Mouse (Mus musculus): Measurements from ENCODE around the gene Tec.

Gene Tec

GRCm38 (mm10) chr5:72854141-72854990, 13.9 kb downstream of the Tec start:
- peak; percentile 65 for DNase-seq (ENCODE audit: low read depth, low spot score)

DNA sequence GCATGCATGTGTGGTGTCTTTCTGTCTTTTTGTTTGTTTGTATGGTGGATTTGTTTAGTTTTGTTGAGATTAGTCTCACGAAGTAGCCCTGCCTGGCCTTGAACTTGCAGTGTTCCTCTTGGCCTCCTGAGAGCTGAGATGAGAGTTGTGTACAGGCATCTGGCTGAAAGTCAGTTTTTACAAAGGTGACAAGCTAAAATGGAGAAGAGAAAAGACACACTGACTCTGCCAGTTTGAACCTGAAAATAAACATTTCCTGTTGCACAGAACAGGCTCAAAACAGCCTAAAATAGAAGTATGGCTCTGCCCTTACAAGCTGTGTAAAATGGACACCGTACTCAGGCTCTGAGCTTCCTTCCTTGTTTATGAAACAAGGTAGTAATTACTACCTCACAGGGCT, 14.9 kb downstream of the Tec start:
- DNase-seq (ENCODE audit: low read depth, low spot score), result no peak

- DNase-seq (ENCODE audit: low read depth, low spot score), result no peak
Observed at GRCm38 (mm10) chr5:72852301-72852995, 15.8 kb downstream of the Tec start.

GRCm38 (mm10) chr5:72851674-72852098, 16.6 kb downstream of the Tec start:
- DNase-seq (ENCODE audit: low read depth, low spot score), result peak; percentile 83

GRCm38 (mm10) chr5:72850926-72851673, 17.2 kb downstream of the Tec start:
- no peak for DNase-seq (ENCODE audit: low read depth, low spot score)

DNA sequence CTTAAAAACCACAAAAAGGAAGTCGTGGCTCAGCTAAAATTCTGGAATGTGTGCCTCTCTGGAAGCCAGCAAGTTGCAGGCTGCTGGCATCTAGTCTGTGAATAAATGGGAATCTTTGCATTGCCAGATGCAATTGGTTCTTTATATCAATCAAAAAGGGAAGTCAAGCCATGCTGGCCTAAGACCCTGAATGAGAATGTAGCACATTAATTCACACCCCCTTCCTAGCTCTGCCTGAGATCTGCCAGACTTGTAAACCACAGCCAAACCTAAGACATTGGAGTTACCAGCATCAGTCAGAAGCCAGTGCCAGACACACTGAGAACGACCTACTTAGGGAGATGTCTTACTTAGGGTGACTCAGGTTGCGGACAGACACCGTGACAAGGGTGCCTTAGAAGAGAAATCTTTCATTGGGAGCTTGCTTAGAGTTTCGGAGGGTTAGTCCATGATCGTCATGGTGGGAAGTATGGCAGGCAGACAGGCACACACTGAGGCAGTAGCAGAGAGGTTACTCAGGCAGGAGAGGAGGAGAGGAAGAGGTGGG, 19.3 kb downstream of the Tec start:
- peak; percentile 57 for DNase-seq (ENCODE audit: low read depth, low spot score)

DNA sequence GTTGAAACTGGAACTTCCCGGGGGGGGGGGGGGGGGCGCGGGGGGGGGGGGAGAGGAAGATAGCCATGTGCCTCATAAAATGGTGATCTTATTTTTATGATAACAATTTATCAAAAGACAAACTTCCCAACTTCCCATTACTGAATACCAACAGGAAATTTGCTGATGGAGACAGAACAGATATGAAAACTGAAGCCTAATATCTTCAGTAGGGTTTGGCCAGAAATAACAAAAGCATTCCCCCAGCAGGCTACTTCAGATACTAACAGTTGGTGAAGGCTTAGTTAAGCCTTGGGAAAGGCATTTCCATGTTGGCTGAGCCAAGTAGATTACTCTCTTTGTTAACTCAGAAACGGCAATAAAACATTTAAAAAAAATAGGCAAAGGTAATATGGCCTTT, 21.6 kb downstream of the Tec start:
- no peak for DNase-seq (ENCODE audit: low read depth, low spot score)

DNA sequence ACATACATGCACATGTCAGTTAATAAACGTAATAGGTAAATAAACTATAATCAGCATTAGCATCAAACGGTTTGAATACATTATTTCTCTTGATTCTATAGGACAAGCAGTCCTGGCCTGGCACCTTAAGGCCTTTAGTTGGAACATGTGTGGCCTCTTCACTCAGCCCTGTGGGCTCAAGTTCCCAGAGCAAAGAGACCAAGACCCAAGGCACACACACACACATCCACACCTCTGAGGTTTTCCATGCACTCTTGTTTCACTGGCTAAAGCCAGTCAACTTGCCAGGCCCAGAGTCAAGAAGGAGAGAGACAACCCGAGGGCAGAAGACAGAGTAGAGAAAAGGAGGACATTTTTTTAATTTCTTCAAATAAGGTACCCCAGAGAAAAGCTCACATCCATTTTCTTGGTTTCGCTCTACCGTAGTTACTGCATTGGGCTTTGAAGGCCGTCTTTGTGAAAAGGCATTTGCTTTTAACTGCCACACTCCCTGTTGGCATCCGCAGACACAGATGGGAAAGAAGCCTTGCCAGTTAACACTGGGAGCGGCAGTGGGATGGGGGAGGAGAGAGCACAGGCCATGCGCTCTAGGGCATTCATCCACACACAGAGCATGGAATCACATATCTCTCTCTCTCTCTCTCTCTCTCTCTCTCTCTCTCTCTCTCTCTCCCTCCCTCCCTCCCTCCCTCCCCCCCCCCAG, 22.2 kb downstream of the Tec start:
- no peak for DNase-seq (ENCODE audit: low read depth, low spot score)

DNA sequence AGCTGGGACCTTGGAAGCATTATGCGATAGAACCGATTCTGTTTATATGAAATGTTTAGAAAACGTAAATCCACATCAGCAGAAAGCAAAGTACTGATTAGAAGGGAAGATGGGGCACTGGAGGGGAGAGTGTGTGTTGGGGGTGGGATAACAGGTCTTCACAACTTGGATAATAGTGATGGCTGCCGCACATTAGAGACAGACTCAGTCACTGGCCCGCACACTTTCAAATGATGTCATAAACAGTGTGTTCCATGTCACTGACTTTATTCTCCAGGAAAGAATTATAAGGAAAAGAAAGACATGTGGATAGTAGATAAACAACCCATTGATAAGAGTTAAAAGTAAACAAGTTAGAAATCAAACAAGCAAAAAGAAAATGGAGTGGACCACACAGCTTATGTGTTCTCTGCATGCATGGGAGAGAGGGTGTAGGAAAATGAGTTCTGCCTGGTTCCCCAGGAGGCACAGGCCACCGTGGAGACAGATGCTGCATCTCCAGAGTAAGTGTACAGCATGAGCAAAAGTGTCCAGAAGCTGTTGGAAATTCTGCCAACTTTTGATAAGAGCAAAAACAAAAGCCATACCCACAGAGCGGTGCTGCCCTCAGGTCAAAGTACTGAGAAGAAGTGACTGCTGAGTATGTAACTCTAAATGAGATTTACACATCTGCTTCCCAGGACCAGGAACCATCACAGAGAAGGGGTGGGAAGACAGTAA, 23.3 kb downstream of the Tec start:
- peak; percentile 26 for DNase-seq (ENCODE audit: low read depth, low spot score)

- peak; percentile 73 for DNase-seq (ENCODE audit: low read depth, low spot score)
Observed at GRCm38 (mm10) chr5:72844294-72844693, 24.0 kb downstream of the Tec start.

- DNase-seq (ENCODE audit: low read depth, low spot score), result no peak
Observed at GRCm38 (mm10) chr5:72839655-72840054, 28.6 kb downstream of the Tec start.

DNA sequence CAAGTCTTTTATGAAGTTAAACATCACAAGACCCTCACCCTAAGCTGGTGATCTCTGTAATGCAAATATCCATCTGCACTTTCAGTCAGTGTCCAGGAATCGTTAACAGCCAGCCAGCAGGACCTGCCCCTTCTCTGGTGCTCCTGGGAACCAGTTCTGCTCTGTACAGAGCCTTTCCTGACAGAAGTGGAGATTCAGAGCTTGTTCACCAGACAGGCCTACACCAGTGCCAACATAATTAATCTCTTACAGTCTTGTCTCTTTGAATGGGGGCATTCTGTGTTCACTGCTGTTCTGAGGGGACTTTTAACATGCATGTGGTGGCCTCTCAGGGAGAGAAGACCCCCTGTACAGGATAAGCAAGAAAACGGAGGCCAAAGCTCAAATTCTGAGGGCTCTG, 29.3 kb downstream of the Tec start:
- no peak for DNase-seq (ENCODE audit: low read depth, low spot score)

DNA sequence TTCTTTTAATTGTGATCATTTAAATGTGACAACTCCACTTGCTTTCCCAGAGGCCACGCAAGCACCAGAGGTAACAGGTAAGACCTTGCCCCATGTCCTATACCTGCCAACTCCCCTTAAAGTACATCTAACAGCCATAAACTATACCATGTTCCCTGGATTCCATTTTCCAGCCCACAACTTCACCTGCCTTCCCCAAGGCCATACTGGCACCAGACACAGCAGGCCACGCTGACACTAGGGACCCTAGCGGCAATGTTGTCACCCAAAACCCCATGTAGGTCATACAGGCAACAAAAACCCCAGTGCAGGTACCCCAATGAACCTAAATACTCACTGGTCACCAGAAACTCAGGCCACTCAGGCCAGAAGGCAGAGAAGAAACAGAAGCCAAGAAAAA, 32.6 kb downstream of the Tec start:
- no peak for DNase-seq (ENCODE audit: low read depth, low spot score)

DNA sequence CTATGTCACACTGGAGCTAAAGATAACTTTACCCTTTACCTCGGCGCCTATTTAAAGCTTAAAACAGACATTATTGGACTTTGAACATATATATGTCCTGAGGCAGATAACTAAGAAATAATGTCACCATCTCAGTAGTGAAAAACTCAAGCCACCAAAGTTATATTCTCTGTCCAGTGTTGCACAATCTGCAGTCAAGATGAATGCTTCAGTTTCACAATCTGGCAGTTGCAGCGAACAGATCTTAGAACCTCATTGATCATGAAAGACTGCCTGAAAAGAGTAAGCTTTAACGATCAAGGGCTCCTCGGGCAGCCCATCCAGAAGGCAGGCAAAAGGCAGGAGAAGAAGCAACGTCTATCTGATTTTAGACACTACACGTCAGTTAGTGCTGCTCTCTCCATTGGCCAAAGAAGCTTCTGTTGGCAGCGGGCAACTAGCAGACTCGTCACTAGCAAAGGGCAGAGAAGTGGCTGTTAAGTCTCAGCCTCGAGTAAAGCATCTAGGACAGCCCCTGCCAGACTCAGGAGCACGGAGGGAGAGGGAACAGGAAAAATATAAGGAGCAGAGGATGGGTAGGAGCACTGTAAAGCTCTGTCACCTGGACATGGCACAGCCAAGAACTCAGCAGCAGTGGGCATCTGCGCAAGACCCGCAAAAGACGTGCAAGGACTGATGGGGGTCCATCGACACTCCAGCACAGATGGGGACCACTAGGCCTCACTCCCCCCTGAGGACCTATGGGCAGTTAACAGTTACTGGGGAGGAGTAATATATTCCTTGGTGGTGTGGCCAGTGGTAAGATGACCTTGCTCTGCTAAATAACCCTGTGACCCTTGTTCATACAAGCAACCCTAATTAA, 35.1 kb downstream of the Tec start:
- DNase-seq (ENCODE audit: low read depth, low spot score), result no peak

DNA sequence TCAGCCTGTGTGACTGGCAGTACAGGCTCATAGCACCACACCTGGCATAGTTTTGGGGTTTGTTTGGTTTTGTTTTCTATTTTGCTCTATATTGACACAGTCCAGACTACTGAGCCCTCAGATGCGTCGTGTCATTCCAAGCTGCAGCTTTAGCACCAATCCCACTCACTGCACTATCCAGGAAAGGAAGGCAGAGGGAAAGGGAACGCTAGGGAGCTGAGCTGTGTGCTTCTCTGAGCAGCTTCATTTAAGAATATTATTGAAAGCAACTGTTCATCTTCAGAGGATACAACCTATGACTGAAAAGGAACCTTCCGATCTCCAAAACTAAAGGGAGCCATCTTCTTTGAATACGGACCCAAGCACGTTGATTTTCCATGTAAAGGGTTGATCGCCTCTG, 36.1 kb downstream of the Tec start:
- DNase-seq (ENCODE audit: low read depth, low spot score), result no peak

DNA sequence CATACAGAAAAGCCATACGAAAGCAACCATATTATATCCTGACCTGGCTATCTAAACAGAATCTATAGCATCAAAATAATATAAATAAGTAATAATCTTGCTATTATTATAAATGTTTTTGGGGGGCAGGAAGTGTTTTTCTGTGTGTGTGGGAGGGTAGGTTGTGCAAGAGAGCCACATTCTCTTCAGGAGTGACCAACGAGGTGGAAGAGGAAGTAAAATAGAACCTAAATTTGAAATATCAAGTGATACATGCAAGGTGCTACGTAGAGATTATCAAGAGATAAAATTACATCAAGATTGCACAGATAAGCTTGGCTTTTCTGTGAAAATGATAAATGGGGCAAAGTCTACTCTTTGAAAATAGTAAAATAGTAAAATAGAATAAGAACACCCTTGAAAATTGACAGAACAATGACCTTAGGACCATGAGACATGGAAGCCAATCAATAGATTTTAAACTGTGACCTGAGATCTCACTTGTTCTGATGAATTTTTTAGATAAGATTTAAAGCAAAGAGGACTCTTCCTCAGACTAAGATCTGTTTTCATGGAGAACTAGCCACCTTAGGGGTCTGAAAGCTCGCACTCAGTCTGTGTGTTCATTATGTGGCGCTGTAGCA, 37.2 kb downstream of the Tec start:
- DNase-seq (ENCODE audit: low read depth, low spot score), result no peak

- no peak for DNase-seq (ENCODE audit: low read depth, low spot score)
Observed at GRCm38 (mm10) chr5:72829506-72830067, 38.7 kb downstream of the Tec start.

DNA sequence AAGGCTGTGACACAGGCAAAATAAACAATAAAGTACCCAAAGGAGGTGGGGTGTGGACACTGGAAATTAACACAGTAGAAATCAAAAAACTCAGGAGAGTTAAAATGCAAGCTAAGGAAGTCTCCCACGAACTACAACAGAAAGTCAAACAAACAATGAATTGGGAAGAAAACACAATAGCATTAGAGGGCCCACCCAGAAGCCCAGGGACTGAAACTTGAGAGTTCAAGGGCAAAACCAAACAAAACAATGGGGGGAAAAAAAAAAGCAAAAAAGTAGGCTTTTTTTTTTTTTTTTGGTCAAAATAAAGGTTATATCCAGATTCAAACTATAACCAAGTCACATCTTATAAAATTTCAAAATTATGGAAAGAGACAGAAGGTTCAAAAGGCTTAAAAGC, 39.9 kb downstream of the Tec start:
- no peak for DNase-seq (ENCODE audit: low read depth, low spot score)

DNA sequence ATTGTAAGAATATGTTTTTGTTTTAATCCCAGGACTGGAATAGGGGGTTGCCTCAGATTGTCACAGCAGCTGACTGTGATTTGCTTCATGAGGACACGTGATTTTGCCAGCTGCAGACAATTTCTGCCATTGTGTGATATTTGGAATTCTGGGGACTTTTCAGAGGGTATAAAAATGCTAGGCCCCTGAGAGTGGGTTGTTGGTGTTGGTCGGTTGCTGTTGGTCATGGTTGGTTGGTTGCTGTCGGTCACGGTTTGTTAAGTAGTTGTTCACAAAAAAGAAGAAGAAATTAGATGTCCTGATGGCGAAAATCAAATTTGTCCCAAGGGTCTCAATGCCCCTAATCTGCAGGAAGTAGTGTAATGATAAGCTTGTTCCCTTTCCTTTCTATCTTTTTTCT, 40.8 kb downstream of the Tec start:
- no peak for DNase-seq (ENCODE audit: low read depth, low spot score)
